In genomic region chr13:119631482-119632155, GRCm38 (mm10) we compare ENCODE assay signal across 8 mouse cellular contexts. TPM values are rescaled to one million over a fixed set of nuclear protein-coding genes. Genes with fewer than 3 reads are reported as not detected.
A peak's percentile ranks its signal among the peaks of the same experiment; 100 is the strongest.
DNase-seq lines count a peak whose midpoint lies in the region; ATAC-seq and TF ChIP-seq lines count a peak whose summit lies in the region.

No protein-coding gene starts in this region.

- no peaks in the 10 kb centered on the region for H3K27me3 ChIP-seq in hindbrain, embryonic 10.5 days (ENCODE audit: insufficient read depth, poor library complexity, severe bottlenecking)
- 0 out of 2 replicates have a peak, but pooled peaks cover 3% of the 10 kb centered on the region for H3K27me3 ChIP-seq in lung, embryonic 14.5 days (ENCODE audit: insufficient read depth, low read length)
- no peaks in the 10 kb centered on the region for H3K27me3 ChIP-seq in thymus, adult 2 months (ENCODE audit: control insufficient read depth, insufficient read depth, low read length)

- H3K4me3 ChIP-seq in hindbrain, embryonic 10.5 days = peak overlapping the region; percentile 62
- H3K4me3 ChIP-seq in lung, embryonic 14.5 days (ENCODE audit: low read depth, low read length) = peak overlapping the region; percentile 50
- peak overlapping the region; percentile 46 for H3K4me3 ChIP-seq in olfactory bulb, adult 2 months (ENCODE audit: insufficient read depth, low read depth, low read length)
- H3K4me3 ChIP-seq in thymus, adult 2 months (ENCODE audit: control insufficient read depth, insufficient read depth, low read length) = peak overlapping the region; percentile 43

- no peaks in the 10 kb centered on the region for H3K36me3 ChIP-seq in hindbrain, embryonic 10.5 days
- no peaks in the 10 kb centered on the region for H3K36me3 ChIP-seq in lung, embryonic 14.5 days (ENCODE audit: insufficient read depth)
- H3K36me3 ChIP-seq in thymus, adult 2 months (ENCODE audit: control insufficient read depth, insufficient read depth, low read length) = no peaks in the 10 kb centered on the region

- no peaks in the 10 kb centered on the region; the same call in 1 of the 2 replicates for H3K4me1 ChIP-seq in hindbrain, embryonic 10.5 days (replicated peaks)
- H3K4me1 ChIP-seq in lung, embryonic 14.5 days (ENCODE audit: insufficient read depth) = no peaks in the 10 kb centered on the region
- no peaks in the 10 kb centered on the region for H3K4me1 ChIP-seq in olfactory bulb, adult 2 months (ENCODE audit: control insufficient read depth, insufficient read depth, low read length)
- no peaks in the 10 kb centered on the region for H3K4me1 ChIP-seq in thymus, adult 2 months (replicated peaks; ENCODE audit: control insufficient read depth, insufficient read depth, low read length)

- 5% methylated on average over 33 of the region's 33 CpGs for WGBS in hindbrain, embryonic 10.5 days
- 2% methylated on average over 31 of the region's 33 CpGs for WGBS in lung, embryonic 14.5 days
- 7% methylated on average over 31 of the region's 33 CpGs for WGBS in olfactory bulb, adult 2 months
- 10% methylated on average over 26 of the region's 33 CpGs for WGBS in thymus, adult 2 months

- H3K27ac ChIP-seq in hindbrain, embryonic 10.5 days = peak overlapping the region; percentile 84
- H3K27ac ChIP-seq in lung, embryonic 14.5 days (ENCODE audit: low read depth) = no peak overlapping the region
- H3K27ac ChIP-seq in olfactory bulb, adult 2 months (ENCODE audit: insufficient read depth, low read depth, low read length) = no peak overlapping the region
- no peak overlapping the region for H3K27ac ChIP-seq in thymus, adult 2 months (ENCODE audit: control insufficient read depth, insufficient read depth, low read length)

- DNase-seq in R1 (ENCODE audit: low read depth, low spot score) = peak; percentile 96
- peak; percentile 92 to 95 for DNase-seq in cerebellum, postnatal 10 days
- peak; percentile 78 to 90 for DNase-seq in frontal cortex, adult 2 months (ENCODE audit: extremely low spot score in 1 of 2, low spot score in 1 of 2)
- DNase-seq in hindbrain, embryonic 10.5 days (ENCODE audit: low spot score) = peak; percentile 89
- peak; percentile 57 for DNase-seq in layer of hippocampus, adult 9-10 months (ENCODE audit: low spot score)
- peak; percentile 98 for DNase-seq in lung, embryonic 14.5 days
- DNase-seq in thymus, adult 2 months = peak; percentile 77

- no peak for TF ChIP-seq CTCF in lung, embryonic 14.5 days (IDR thresholded peaks at IDR 0.05; ENCODE audit: low read depth)
- TF ChIP-seq CTCF in olfactory bulb, adult 2 months (IDR thresholded peaks at IDR 0.05; ENCODE audit: insufficient read depth, low read depth, low read length) = no peak
- peak; percentile 32; the same call in 1 of the 2 replicates for TF ChIP-seq CTCF in thymus, adult 2 months (IDR thresholded peaks at IDR 0.05; ENCODE audit: borderline replicate concordance, control insufficient read depth, extremely low read depth, insufficient read depth, low read length, poor library complexity)

- ATAC-seq in lung, embryonic 14.5 days (ENCODE audit: insufficient read depth) = peak; percentile 98

- H3K9ac ChIP-seq in lung, embryonic 14.5 days = peak overlapping the region; percentile 51

- H3K9me3 ChIP-seq in hindbrain, embryonic 10.5 days = no peaks in the 10 kb centered on the region
- H3K9me3 ChIP-seq in lung, embryonic 14.5 days (ENCODE audit: low read depth, low read length) = no peaks in the 10 kb centered on the region

- TF ChIP-seq POLR2A in olfactory bulb, adult 2 months (IDR thresholded peaks at IDR 0.05; ENCODE audit: insufficient read depth, low read depth, low read length) = peak; percentile 44
- no peak for TF ChIP-seq POLR2A in thymus, adult 2 months (IDR thresholded peaks at IDR 0.05; ENCODE audit: control insufficient read depth, extremely low read depth, insufficient read depth, low read length, poor library complexity)

- peak overlapping the region; percentile 65 for H3K4me2 ChIP-seq in lung, embryonic 14.5 days

RNA-seq across cellular contexts. Expression of gene Ccl28, which starts 8.0 kb away (rescaled TPM):
- 0.19 and 2.3 TPM in 2 replicates for polyA plus RNA-seq in frontal cortex, adult 2 months (2012; rRNA removed)
- 0.07 and 0.09 TPM in 2 replicates for polyA plus RNA-seq in hindbrain, embryonic 10.5 days (2016; fragmentation: Nextera tagmentation; extraction: Ambion mirVana)
- polyA plus RNA-seq in lung, embryonic 14.5 days (2014; fragmentation: Nextera tagmentation; extraction: Ambion mirVana) = 0.09 TPM in 1 of 2 replicates, not detected in the other
- not detected in 2 replicates for polyA plus RNA-seq in olfactory bulb, adult 2 months (2012; ENCODE audit: insufficient read depth, insufficient read length, low replicate concordance, missing spikeins)
- 0.06 and 0.09 TPM in 2 replicates for polyA plus RNA-seq in thymus, adult 2 months (2012; rRNA removed)

RNA-seq across cellular contexts. Expression of gene Hmgcs1, which starts 58.6 kb away (rescaled TPM):
- 174 and 189 TPM in 2 replicates for polyA plus RNA-seq in frontal cortex, adult 2 months (2012; rRNA removed)
- 342 and 383 TPM in 2 replicates for polyA plus RNA-seq in hindbrain, embryonic 10.5 days (2016; fragmentation: Nextera tagmentation; extraction: Ambion mirVana)
- polyA plus RNA-seq in lung, embryonic 14.5 days (2014; fragmentation: Nextera tagmentation; extraction: Ambion mirVana) = 126 and 142 TPM in 2 replicates
- not detected in 2 replicates for polyA plus RNA-seq in olfactory bulb, adult 2 months (2012; ENCODE audit: insufficient read depth, insufficient read length, low replicate concordance, missing spikeins)
- 13.3 and 13.9 TPM in 2 replicates for polyA plus RNA-seq in thymus, adult 2 months (2012; rRNA removed)

Comparison
In these comparisons a context has a peak if more than half of its experiments do, and no peak if none do; other contexts are left out.
1. RNA of gene Hmgcs1, which starts 58.6 kb away (polyA plus RNA-seq): 342 to 383 TPM in hindbrain, embryonic 10.5 days, 174 to 189 TPM in frontal cortex, adult 2 months, 126 to 142 TPM in lung, embryonic 14.5 days and 13.3 to 13.9 TPM in thymus, adult 2 months; not detected in olfactory bulb, adult 2 months; every median in the first group is over 10 times any median in the second.
2. Peak in every context shown above with its lines, with median percentiles within 50 percentile points of each other: DNase-seq and H3K4me3 ChIP-seq.